Mouse (Mus musculus) liver, embryonic 14.5 days (tissue): ENCODE measurements at regions not wholly inside any gene's neighbourhood (a gene's known extent, or its start where the extent isn't known, plus 50 kb on each side); places are given as distances from the start of the nearest gene placed in this dataset.

Experiments
- CTCF ChIP-seq: IDR thresholded peaks from 2 replicates; pipeline ENCODE4 v1.5.1; 2016; ENCODE audit warnings: antibody characterized with exemption, low read depth, control low read depth
- EP300 ChIP-seq: IDR thresholded peaks from 2 replicates; pipeline ENCODE4 v1.6.1; 2016; ENCODE audit warnings: antibody characterized with exemption, low read depth

DNA sequence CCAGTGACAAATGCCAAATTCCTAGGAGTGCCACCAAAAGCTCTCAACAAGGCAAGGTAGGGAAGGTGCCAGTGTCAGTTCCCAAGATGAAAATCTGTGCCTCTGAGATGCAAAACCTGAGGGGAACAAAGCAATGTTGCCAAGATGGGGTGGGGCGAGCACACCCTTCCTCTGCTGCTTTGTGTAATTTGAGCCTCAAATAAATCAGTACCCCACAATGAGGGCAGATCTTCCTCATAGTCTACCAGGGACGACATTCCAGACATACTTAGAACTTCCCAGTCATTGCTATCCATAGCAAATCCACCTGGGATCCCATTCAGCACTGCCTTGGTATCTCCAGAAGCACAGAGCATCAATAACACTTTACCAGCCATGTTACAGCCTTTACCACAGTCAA lies 129.9 kb upstream of the Tac1 start:
- TF ChIP-seq CTCF: no peak
- no peak for TF ChIP-seq EP300
